Mouse (Mus musculus): ENCODE results near the gene Itch. TPM values are rescaled to one million over a fixed set of nuclear protein-coding genes. Genes with fewer than 3 reads are reported as not detected.

The Itch gene
- 73.0 TPM for total RNA-seq (2023)

DNA sequence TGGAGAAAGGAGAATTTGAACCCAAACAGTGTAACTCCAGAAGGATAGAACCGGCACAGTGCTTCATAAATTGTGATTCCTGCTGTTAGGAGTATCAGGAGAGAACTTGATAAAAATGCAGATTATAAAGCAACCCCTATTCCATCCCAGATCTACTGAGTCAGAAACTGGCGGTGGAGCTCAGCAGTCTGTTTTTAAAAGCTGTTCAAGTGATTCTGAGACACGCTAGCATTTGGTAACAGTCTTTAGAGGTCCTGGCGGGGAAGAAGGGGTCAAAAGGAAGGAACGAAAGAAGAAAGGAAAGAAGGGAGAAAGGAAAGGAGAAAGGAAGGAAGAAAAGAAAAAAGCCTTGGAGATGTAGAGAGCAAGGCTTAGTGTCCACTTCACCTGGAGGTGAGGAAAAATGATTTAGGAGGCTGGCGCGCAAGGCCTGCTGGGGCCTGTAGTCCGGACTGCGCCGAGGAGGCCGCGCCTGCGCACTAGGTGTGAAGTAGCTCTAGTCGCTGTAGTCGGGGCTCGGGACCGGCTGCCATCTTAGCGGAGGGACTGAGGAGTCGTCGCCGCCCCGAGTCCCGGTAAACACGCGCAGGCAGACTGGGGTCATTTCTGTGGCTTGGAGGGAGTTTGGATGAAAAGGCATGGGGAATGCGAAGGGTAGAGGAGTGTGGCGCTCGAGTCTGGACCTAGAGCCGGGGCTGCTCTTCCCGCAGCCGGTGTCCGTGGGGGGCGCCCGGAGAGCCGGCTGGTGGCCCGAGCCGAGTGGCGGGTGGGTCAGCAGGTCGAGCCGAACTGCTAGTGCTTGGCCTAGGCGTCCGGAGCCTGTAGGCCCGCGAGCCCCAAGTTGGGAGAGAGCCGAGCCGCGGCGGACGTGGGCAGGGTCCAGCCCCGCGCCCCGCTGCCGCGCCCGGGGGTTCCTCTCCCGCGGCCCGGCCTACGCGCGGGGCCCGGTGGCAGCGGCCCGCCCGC lies at the start of gene Itch:
Itch (plus strand) TSS at position 499 of the 966 bp plus-strand sequence.

DNA sequence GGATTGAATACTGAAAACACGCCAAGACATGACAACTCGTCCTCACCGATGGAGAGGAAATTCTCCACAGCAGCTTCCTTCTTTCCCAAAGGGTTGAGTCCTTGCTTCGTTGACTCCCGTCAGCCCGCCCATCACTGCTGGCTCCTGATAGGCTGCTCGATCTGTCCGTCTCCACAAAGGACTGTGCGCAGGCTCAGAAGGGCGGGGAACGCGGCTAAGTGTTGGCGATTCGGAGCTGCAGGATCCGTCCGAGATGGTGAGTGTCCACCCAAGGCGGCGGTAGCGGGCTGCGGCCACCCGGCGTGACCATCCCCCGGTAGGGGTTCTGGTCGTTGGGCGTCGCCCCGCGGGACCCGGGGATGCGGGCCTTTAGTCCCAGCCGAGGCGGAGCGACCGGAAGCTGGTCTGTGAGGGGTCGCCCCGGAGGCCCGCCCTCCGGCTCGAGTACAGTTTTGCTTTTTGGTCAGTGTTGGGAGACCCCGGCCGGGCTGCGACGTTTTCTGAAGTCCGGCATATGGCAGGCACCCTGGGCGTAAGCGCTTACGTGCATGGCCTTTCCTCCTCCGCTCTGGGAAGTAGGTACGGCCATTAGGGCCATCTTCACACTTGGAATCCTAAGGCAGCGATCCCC lies 103.2 kb downstream of the Itch start, which contains the start of gene Dynlrb1:
Dynlrb1 (plus strand) TSS at position 172 of the 631 bp plus-strand sequence.

DNA sequence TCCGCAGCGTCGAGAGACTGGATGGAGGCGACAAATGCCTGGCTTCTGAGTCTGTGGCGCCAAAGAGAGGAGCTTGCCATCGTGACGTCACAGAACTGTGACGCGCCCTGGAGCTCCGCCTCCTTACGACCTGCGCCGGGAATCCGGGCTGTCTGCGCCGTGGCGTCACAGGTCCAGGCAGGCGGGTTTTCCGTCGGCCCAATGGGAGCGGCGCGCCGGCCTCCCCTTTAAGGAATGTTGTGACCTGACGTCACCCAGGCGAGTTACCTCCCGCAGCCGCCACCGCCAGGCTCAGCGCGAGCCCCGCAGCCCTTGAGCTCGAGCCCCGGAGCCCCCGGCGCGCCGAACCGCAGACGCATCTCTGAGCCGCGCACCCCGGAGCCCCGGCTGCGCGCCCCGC lies 142.9 kb downstream of the Itch start, which contains the start of gene Map1lc3a:
Map1lc3a (plus strand) TSS at position 103 of the 400 bp plus-strand sequence.

Other genes starting within 250 kb of the Itch start
- 94.9 TPM for gene Eif2s2, start 240.6 kb upstream of the Itch start, total RNA-seq (2023)
- not detected for gene Gm14226, start 115.2 kb upstream of the Itch start, total RNA-seq (2023)
- gene Ahcy, start 59.0 kb upstream of the Itch start, total RNA-seq (2023): 31.1 TPM
- gene Dynlrb1, start 103.0 kb downstream of the Itch start, total RNA-seq (2023): 89.4 TPM
- gene Map1lc3a, start 142.8 kb downstream of the Itch start, total RNA-seq (2023): 32.4 TPM
- gene Pigu, start 223.9 kb downstream of the Itch start, total RNA-seq (2023): 23.2 TPM
- gene Trp53inp2, start 247.6 kb downstream of the Itch start, total RNA-seq (2023): 118 TPM

All from CD4-positive naive resting alpha-beta T cell, adult 57 days (primary cell).